Mouse (Mus musculus) stomach, embryonic 16.5 days (tissue): ENCODE measurements around the gene Arrdc2. TPM values are rescaled to one million over a fixed set of nuclear protein-coding genes. Genes with fewer than 3 reads are reported as not detected.

ENCODE experiments used
- ATAC-seq: fragments of 200-750 bp; cut with Nextera tagmentation; 2 replicates; pipeline ENCODE4 v1.8.0; 2017; ENCODE audit warnings: moderate number of reproducible peaks, moderate TSS enrichment; ENCODE audit not compliant: insufficient read depth, low FRiP score
- H3K27ac ChIP-seq: fragments of 300-500 bp; sonication (generic); 2 replicates; pipeline ENCODE4 v1.5.1; 2014; ENCODE audit warnings: low read length
- H3K27me3 ChIP-seq: fragments of 300-500 bp; sonication (generic); 2 replicates; pipeline ENCODE4 v1.6.1; 2014; ENCODE audit warnings: low read length, control low read depth, mixed read lengths; ENCODE audit not compliant: control insufficient read depth, insufficient read depth
- H3K36me3 ChIP-seq: fragments of 300-500 bp; sonication (generic); 2 replicates; pipeline ENCODE4 v1.6.1; 2014; ENCODE audit warnings: low read length; ENCODE audit not compliant: control insufficient read depth, insufficient read depth
- H3K4me1 ChIP-seq: fragments of 300-500 bp; sonication (generic); 2 replicates; pipeline ENCODE4 v1.6.1; 2014; ENCODE audit warnings: low read length, control low read depth, mixed read lengths; ENCODE audit not compliant: control insufficient read depth, insufficient read depth
- H3K4me2 ChIP-seq: fragments of 300-500 bp; sonication (generic); 2 replicates; pipeline ENCODE4 v1.6.1; 2014; ENCODE audit warnings: low read depth, low read length, mixed read lengths
- H3K4me3 ChIP-seq: fragments of 300-500 bp; sonication (generic); replicated peaks from 2 replicates; pipeline ENCODE4 v1.5.1; 2014; ENCODE audit warnings: mild to moderate bottlenecking, low read length
- H3K9ac ChIP-seq: fragments of 300-500 bp; sonication (generic); 2 replicates; pipeline ENCODE4 v1.6.1; 2014; ENCODE audit warnings: low read length
- H3K9me3 ChIP-seq: fragments of 300-500 bp; sonication (generic); replicated peaks from 2 replicates; pipeline ENCODE4 v1.6.1; 2016; ENCODE audit warnings: low read length, control low read depth; ENCODE audit not compliant: control insufficient read depth
- WGBS: fragments of 180-500 bp; shearing (Covaris S2); extraction: QIAGEN DNeasy Blood & Tissue Kit; methylation state at CpG from one replicate; pipeline ENCODE4 v1.1.7; 2014; 5-methylcytosine and 5-hydroxymethylcytosine counted together
- polyA plus RNA-seq: library from polyadenylated mRNA; unstranded; fragments of >200 nt; fragmentation: Nextera tagmentation; extraction: Ambion mirVana; gene quantifications from 2 replicates; pipeline ENCODE4 v1.2.1, GENCODE M21; 2015

The Arrdc2 gene
- polyA plus RNA-seq, 1 experiment from 2014 or later: 7.1 TPM

- no peaks in the 10 kb centered on the region for H3K36me3 ChIP-seq
- H3K4me1 ChIP-seq: peaks cover 27% of the 10 kb centered on the region
- peaks cover 29% of the 10 kb centered on the region for H3K27me3 ChIP-seq
- no peaks in the 10 kb centered on the region for H3K9me3 ChIP-seq
- no peak overlapping the region for H3K9ac ChIP-seq
- ATAC-seq: no peak
- H3K4me3 ChIP-seq: no peak overlapping the region
- no peak overlapping the region for H3K27ac ChIP-seq
- WGBS: 25% methylated on average over 15 of the region's 15 CpGs
- no peak overlapping the region for H3K4me2 ChIP-seq
Measured at GRCm38 (mm10) chr8:70801156-70801555, 38.4 kb downstream of the Arrdc2 start.

DNA sequence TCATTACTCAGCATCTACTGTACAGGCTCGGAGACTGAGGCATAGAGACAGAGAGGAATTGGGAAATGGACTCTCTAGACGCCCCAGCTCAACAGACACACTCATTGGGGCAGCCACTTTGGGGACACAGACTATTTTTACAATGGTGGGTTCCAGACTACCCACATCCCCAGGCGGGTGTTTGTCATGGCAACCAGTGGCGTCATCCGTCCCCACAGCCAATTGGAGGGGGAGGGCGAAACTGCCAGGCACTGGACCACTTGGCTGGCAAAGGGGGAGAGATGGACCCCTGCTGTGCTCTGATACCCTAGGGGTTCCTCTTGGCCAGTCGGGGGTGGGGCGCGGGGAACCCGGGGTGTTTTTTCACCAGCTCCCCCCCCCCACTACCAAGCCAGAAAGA is 38.9 kb downstream of the Arrdc2 start:
- 54% methylated on average over 10 of the region's 10 CpGs for WGBS
- Histone ChIP-seq H3K4me3 (no peak overlapping the region), H3K36me3 (no peaks in the 10 kb centered on the region), H3K9me3 (no peaks in the 10 kb centered on the region), H3K4me2 (no peak overlapping the region), H3K27ac (no peak overlapping the region), H3K9ac (no peak overlapping the region), H3K27me3 (peaks cover 29% of the 10 kb centered on the region), H3K4me1 (peaks cover 27% of the 10 kb centered on the region)
- no peak for ATAC-seq

- H3K36me3 ChIP-seq: no peaks in the 10 kb centered on the region
- peak overlapping the region; percentile 64 for H3K4me3 ChIP-seq
- 10% methylated on average over 15 of the region's 15 CpGs for WGBS
- H3K27me3 ChIP-seq: peaks cover 22% of the 10 kb centered on the region
- H3K9ac ChIP-seq: peak overlapping the region; percentile 68
- H3K9me3 ChIP-seq: no peaks in the 10 kb centered on the region
- H3K4me1 ChIP-seq: peaks cover 19% of the 10 kb centered on the region
- ATAC-seq: no peak
- peak overlapping the region; percentile 96 for H3K4me2 ChIP-seq
- H3K27ac ChIP-seq: no peak overlapping the region
Measured at GRCm38 (mm10) chr8:70798281-70798680, 41.2 kb downstream of the Arrdc2 start.

GRCm38 (mm10) chr8:70797081-70798070 is 42.1 kb downstream of the Arrdc2 start:
- ATAC-seq: peak; percentile 89
- Histone ChIP-seq H3K27ac (peak overlapping the region; percentile 69), H3K9ac (peak overlapping the region; percentile 78), H3K27me3 (peaks cover 20% of the 10 kb centered on the region), H3K9me3 (no peaks in the 10 kb centered on the region), H3K36me3 (no peaks in the 10 kb centered on the region), H3K4me2 (peak overlapping the region; percentile 96), H3K4me3 (peak overlapping the region; percentile 64), H3K4me1 (peaks cover 28% of the 10 kb centered on the region)
- whole genome bisulfite sequencing: under 1% methylated on average over 57 of the region's 57 CpGs

DNA sequence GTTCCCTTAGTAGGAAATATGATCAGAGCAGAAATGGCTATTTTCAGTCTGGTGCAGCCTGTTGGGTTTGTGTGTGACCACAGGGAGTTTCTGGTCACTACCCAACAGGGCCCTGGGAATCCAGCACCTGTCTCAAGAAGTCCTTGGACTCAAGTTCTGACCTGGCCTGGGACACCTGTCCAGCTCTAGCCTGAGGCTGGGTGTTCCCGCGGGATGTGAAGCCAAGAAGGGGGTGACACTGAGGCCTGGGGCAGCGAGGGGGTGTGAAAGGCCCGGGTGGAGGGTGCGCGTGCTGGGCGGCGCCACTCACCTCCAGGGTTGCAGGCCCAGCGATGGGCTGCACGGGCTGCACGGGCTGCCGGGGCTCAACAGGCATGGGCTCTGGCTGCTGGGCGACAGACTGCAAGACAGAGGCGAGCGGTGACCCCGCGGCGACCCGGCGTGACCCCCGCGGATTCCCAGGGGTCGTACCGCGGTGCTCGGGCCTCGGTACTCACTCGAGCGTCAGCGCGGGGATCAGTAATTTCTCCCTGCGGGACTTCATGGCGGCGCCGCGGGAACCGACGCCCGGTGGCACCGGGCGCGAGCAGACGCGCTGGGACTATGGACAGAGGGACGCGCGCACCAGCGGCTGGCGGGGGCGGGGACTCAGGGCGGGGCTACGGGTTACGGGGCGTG is 43.0 kb downstream of the Arrdc2 start:
- H3K27ac ChIP-seq: peak overlapping the region; percentile 69; the same call in 1 of the 2 replicates

GRCm38 (mm10) chr8:70795370-70795769 is 44.1 kb downstream of the Arrdc2 start:
- H3K27me3 ChIP-seq: peaks cover 18% of the 10 kb centered on the region
- H3K9ac ChIP-seq: no peak overlapping the region
- no peak for ATAC-seq
- no peak overlapping the region for H3K27ac ChIP-seq
- 82% methylated on average over 2 of the region's 2 CpGs for WGBS
- H3K4me3 ChIP-seq: no peak overlapping the region
- H3K4me2 ChIP-seq: no peak overlapping the region
- H3K36me3 ChIP-seq: no peaks in the 10 kb centered on the region
- H3K4me1 ChIP-seq: peaks cover 44% of the 10 kb centered on the region
- H3K9me3 ChIP-seq: no peaks in the 10 kb centered on the region

More for the DNA sequence above, 43.0 kb downstream of the Arrdc2 start:
- whole genome bisulfite sequencing: 2% methylated on average over 54 of the region's 54 CpGs
- no peak for ATAC-seq
- peak overlapping the region; percentile 64 for H3K4me3 ChIP-seq
- H3K9me3 ChIP-seq: no peaks in the 10 kb centered on the region
- no peaks in the 10 kb centered on the region for H3K36me3 ChIP-seq
- peaks cover 32% of the 10 kb centered on the region for H3K4me1 ChIP-seq
- peaks cover 18% of the 10 kb centered on the region for H3K27me3 ChIP-seq
- peak overlapping the region; percentile 78 for H3K9ac ChIP-seq
- H3K4me2 ChIP-seq: peak overlapping the region; percentile 96

- H3K9me3 ChIP-seq: no peaks in the 10 kb centered on the region
- H3K36me3 ChIP-seq: no peaks in the 10 kb centered on the region; the same call in 1 of the 2 replicates
- H3K27me3 ChIP-seq: peaks cover 9% of the 10 kb centered on the region
- H3K9ac ChIP-seq: no peak overlapping the region
- 76% methylated on average over 2 of the region's 2 CpGs for WGBS
- ATAC-seq: no peak
- no peak overlapping the region for H3K4me2 ChIP-seq
- no peak overlapping the region for H3K27ac ChIP-seq
- peaks cover 48% of the 10 kb centered on the region for H3K4me1 ChIP-seq
- H3K4me3 ChIP-seq: no peak overlapping the region
Measured at GRCm38 (mm10) chr8:70794215-70794614, 45.3 kb downstream of the Arrdc2 start.

DNA sequence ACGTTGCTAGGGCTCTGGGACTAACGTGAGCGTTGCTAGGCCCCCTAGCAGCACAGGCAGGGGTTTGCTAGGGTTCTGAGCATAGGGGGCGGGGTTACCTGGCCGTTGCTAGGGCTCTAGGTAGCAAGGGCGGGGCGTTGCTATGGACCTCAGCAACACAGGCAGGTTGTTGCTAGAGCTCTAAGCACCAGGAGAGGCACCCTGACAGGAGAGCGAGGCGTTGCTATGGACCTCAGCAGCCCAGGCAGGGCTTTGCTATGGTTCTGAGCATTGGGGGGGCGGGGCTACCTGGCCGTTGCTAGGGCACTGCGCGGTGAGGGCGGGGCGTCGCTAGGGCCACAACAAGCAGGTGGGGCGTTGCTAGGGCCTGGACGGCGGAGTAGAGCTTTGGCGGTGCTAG is 46.8 kb downstream of the Arrdc2 start:
- under 1% methylated on average over 20 of the region's 20 CpGs for WGBS
- Histone ChIP-seq H3K4me3 (peak overlapping the region; percentile 83), H3K27ac (peak overlapping the region; percentile 89), H3K4me1 (peaks cover 41% of the 10 kb centered on the region), H3K36me3 (peaks cover 11% of the 10 kb centered on the region), H3K9me3 (no peaks in the 10 kb centered on the region), H3K27me3 (no peaks in the 10 kb centered on the region), H3K4me2 (peak overlapping the region; percentile 93), H3K9ac (peak overlapping the region; percentile 96)
- peak; percentile 46 for ATAC-seq
